Mouse (Mus musculus) MN1 (cell line): ENCODE measurements around the gene Gckr.

Experiments used
- DNase-seq: peaks from one replicate; pipeline ENCODE4 v3.0.0-alpha.2; 2016; ENCODE audit warnings: low spot score

Gckr gene

DNA sequence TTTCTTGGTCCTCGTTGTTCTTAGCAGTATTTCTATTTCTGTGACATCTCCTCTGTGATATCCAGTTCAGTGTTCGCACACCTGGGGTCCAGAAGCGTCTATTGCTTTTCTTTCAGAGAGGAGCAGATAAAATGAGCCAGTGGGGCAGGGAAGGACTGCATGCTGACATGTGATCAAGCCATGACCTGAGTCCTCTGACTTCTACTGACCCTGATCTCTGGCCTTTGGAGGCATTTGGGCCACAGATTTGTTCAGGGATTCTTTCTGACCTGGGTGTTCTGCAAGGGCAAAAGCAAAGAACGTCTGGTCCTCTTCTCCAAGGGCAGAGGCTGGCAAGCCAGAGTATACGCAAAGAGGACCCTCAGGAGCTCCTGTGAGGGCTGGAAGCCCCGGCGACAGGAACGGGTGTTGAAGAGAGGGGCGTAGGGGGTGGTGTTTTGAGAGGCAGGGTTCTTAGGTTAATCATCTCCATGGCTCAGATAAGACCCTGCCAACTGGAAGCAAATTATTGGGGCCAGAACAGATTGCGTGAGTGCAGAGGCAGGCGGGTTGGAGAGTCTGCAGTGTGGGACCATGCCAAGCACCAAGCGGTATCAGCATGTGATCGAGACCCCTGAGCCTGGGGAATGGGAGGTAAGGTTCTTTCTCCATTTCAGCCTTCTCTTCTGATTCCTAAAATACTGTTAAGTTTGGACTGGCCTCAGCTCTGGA lies at the start of gene Gckr:
Gene Gckr (plus strand): TSS at position 397 of the 711 bp plus-strand sequence.
- no peak for DNase-seq

GRCm38 (mm10) chr5:31250716-31251115 lies 46.5 kb upstream of the Gckr start:
- DNase-seq = no peak

DNA sequence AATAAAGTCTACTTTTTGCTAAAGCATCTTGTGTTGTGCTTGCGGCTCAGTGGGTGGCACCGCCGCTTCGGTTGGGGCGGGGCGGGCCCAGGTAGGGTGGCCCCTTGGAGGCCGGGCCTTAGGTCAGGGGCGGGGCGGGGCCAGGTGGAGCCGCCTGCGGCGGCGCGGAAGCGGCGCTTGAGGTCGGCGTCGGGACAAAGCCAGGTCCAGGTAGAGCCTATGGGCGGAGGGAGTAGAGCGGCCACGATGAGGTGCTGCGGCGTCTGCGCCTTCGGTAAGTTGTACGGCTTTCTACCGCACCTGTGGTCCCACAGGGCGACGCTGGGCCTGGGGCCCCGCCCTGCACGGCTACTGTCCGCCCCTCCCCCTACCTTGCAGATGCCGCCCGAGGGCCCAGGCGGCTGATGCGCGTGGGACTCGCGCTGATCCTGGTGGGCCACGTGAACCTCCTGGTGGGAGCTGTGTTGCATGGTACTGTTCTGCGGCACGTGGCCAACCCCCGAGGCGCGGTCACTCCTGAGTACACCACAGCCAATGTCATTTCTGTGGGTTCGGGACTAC lies 45.6 kb upstream of the Gckr start, which contains the start of gene Krtcap3:
Gene Krtcap3 (plus strand): TSS at position 151 of the 561 bp plus-strand sequence.
- DNase-seq = no peak

DNA sequence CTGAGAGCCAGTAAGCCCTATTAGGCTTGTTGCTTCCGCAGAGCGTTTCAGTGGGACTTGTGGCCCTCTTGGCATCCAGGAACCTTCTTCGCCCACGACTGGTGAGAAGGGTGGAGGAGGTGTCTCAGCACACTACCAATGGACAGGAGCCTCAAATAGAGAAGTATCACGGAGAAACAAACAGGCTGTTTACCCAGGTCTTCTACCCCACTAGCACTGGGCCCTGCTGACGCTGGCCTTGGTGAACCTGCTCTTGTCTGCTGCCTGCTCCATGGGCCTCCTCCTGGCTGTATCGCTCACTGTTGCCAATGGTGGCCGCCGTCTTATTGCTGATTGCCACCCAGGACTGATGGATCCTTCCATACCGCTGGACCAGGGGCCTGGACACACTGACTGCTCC lies 45.1 kb upstream of the Gckr start:
- no peak for DNase-seq

- no peak for DNase-seq
Observed at GRCm38 (mm10) chr5:31252795-31253545, 44.3 kb upstream of the Gckr start.

- DNase-seq = no peak
Observed at GRCm38 (mm10) chr5:31253806-31254205, 43.4 kb upstream of the Gckr start.

DNA sequence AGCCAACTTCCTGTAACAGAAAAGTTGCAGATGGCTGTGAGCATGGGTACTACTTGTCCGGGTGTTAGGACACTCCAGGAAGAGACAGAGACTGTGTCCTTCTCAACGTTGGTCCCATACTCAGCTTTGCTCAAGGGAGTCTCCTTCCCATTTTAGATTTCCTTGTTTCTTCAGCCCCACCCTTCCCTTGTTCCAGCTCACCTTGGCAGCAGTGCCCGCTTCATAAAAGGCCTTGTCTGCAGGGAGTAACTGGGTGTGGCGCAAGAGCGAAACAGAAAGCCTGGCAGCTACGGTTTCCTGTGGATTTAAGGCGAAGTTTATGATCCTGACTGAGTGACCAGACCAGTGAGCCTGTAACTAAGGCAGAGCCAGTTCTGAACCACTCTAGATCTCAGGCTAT lies 42.8 kb upstream of the Gckr start:
- DNase-seq = peak; percentile 23

DNA sequence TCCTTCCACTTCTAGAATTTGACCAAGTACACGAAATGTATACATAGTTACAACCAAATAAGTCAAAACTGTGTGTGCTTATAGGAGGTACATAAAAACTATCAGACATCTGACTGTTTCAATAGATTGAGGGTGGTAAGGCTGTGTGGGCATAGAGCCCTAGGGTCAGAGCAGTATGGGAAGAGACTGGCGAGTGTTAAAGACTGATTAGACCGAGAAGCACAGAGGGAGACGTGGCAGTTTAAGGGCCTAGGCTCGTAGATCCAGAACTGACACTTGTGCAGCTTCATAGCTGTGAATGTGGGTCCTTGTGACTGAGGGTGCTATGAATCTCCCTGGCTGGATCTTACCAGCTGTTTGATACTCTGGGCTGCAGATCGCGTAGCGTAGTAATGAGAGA lies 42.3 kb upstream of the Gckr start:
- no peak for DNase-seq

GRCm38 (mm10) chr5:31255381-31255780 lies 41.9 kb upstream of the Gckr start:
- DNase-seq = no peak

DNA sequence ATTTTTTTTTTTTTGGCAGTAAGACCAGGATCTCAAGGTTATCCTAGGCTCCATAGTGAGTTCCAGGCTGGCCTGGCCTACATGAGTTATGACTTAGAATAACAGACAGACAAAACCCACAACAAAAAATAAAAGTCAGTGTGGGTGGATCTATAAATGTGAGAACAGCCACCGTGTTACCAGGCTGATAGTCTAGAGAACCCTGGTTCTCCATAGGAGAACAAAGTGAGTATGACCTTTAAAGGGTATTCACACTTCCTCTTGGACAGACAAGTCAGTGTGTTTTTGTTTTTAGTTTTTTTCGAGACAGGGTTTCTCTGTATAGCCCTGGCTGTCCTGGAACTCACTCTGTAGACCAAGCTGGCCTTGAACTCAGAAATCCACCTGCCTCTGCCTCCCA lies 41.3 kb upstream of the Gckr start:
- DNase-seq = no peak

DNA sequence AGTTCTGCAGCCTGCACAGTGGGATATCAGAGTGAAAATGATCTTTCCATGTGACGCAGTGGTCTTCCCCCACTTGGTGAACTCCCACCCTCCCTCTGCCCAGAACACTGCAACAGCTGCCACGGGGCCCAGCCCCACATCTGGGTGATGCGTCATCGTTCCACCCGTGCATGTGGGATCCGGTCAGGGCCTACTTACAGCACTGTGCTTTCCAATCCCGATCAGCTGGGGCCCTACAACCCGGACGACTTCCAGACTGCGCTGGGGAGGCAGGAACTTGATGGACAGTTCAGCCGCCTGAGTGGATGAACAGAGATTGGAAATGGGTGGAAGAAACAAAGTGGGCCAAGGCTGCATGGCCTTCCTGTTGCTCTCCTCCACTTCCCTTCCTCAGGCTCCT lies 39.6 kb upstream of the Gckr start:
- DNase-seq = no peak

GRCm38 (mm10) chr5:31266101-31266500 lies 31.1 kb upstream of the Gckr start:
- DNase-seq = no peak

GRCm38 (mm10) chr5:31267686-31268085 lies 29.6 kb upstream of the Gckr start:
- DNase-seq = no peak

DNA sequence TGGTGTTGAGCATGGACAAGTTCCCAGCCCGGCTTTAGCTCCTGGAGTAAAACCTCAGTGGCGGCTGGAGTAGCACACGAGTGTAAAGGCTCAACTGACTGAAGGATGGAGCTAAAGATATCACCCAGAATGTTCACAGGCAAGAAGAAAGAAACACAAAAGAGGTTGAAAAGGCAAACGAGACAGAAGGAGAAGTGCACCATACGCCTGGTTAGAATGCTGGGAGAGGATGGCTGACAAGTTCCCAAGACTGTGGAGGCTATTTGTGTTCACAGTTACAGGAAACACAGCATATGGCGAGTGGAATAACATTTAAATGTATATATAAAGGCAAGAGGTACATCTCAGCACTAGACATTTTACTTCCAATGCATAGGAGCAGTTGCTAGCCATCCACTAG lies 24.2 kb upstream of the Gckr start:
- DNase-seq = no peak

DNA sequence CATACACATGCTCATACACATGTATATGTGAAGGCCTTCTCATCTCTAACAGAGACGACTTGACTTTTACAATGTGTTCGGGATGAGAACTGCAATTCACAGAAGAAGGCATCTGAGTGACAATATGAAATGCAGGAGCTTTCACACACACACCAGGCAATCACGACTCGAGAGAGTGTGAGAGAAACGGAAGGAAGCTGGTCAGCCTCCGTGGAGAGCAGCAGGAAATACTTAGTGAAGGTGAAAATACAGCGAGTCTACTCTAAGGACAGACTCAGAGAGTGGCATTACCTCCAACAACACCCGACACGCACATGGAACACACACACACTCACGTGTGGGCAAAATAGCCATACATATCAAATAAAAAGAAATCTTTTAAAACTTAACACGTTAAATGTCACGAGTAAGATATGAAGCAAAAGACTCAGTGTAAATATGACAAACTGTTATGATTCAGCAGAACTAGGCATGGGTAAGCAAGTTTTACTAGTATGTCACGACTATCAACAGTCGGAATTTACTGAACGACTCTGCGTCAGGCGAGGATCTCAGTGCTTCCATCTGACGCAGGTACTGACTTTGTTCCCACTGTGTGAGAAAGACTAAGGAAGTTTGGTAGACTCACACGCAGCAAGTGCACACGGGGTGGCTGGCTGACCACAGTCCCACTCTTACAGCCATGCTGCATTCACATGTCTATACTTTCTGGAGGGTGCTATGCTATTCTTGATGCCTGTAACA lies 17.8 kb upstream of the Gckr start:
- DNase-seq = no peak

DNA sequence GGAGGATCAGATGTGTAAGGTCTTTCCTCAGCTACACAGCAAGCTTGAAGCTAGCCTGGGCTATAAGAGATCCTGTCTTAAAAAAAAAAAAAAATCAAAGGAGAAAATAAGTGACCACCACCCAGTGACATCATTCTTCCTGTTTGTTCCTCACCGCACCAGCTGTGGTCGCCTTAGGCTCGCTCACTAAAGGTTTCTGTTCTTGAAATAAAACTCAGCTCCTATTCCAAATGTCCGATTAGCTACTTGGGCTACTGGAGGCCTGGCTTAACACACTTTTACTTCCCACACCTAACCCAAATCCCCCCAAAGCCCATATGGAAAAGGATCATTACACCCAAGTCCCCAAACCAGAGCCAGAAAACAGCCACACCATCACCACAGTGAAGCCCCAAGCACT lies 9.0 kb upstream of the Gckr start:
- DNase-seq = no peak

GRCm38 (mm10) chr5:31288655-31289054 lies 8.6 kb upstream of the Gckr start:
- no peak for DNase-seq

DNA sequence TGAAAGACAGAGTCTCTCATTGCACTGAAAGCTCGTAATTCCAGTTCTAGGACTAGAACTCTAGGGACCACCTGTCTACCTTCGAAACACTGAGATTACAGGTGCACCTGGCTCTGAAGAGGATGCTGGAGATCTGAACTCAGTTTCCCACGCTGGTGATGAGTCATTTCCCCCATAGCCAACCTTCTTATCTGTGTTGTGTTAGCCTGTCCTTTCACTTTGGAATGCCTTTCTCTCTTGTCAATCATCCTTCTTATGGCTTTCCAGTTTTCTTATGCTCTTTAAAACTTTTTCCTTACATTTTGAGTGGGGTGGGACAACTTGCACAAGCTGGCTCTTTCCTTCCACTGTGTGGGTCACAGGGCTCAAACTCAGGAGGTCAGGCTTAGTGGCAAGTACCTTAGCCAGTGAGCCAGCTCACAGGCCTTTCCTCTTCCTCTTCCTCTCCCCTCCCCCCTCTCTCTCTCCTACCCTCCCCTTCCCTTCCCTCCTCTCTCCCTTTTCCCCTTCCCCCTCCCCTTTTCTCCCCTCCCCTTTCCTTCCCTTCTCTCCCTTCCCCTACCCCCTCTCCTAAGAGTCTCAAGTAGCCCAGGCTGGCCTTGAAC lies 7.5 kb upstream of the Gckr start:
- DNase-seq = no peak

DNA sequence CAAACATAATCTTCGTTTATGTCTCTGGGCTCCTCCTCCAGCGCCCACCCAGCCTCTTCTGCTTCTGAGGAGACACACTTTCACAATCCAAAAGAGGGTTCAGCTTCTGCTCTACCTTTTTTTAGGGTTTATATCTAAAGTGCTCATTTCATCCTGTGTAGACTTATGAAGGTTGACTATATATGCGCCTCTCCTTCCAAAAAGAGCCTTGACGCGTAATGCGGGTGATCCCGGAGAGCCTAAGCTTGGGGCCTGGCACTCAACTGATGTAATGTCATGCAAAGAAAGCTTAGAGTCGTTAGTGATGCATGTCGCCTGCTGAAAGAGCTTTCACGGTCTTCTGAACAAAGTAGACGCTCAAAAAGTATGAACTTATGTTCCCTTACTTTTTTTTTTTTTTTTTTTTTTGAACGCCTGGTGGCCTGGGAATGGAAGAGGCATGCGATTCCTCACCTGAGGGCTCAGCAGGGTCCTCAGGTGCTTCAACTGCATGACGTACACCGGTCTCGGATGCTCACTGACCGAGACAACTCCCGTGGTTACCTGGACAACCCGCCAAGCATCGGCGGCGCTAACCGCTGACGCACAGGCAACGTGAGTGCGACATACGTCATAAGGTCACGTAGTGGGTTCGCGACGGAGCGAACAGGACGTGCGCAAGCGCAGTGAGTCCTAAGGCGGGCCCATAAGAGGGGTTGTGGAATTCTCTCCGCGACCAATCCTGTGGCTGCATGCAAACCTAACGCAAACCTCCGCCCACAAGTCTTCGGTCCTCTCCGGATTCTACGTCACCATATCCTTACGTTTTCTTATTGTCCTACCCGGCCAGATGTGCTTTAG lies 6.5 kb upstream of the Gckr start, which contains the start of gene Ift172:
Gene Ift172 (minus strand): TSS at position 596 of the 840 bp plus-strand sequence.
- DNase-seq = peak; percentile 99

DNA sequence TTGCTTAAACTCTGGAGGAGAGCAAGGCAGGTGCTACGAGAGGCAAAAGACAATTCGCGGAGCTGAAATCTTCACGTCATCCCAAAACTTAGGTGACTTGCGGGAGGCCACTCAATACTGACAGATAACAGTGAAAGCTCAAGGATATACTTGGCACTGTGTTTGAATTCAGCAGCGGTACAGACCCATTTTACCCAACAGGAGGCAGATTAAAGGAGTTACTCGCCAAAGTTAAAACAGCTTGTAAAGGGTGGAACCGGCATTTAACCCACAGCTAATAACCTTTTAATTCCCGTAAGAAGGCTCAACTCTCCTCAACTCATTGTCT lies 5.9 kb upstream of the Gckr start:
- DNase-seq = no peak

DNA sequence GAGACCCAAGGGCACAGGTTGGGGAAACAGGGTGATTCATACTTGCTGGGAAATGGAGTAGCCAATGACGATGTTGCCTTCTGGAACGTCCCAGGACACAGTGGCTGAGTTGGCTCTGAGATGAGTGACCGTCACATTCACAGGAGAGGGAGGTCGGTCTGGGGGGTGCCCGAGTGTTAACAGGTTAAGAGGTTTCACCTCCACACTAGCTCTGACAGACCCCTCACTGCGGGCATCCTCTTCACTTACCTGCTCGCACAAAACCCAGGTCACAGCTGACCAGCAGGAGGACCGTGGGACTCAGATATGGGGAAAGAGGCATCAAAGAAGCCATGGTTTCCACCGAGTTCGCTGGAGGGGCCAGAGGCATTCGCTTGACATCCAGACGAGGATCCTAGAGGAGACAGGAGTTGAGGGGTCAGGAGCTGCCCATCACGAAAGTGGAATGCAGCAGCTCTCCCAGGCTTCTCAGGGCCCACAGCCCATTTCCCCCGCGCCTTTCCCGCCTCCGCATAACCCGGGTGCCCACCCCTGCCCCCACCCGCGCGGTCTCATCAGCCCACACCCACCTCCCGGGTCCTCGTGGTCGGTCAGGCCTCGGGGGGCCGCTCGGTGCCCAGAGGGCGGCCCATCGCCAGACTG lies 2.2 kb upstream of the Gckr start:
- peak; percentile 23 for DNase-seq
